Mouse (Mus musculus) liver, postnatal 0 days (tissue): ENCODE measurements around the gene Ptprq.

Source experiments
- CTCF ChIP-seq: sonication (generic); IDR thresholded peaks from 2 replicates; pipeline ENCODE4 v1.5.1; 2016; ENCODE audit warnings: antibody characterized with exemption, low read depth
- EP300 ChIP-seq: IDR thresholded peaks from 2 replicates; pipeline ENCODE4 v1.6.1; 2016; ENCODE audit warnings: antibody characterized with exemption, low read depth, mild to moderate bottlenecking

DNA sequence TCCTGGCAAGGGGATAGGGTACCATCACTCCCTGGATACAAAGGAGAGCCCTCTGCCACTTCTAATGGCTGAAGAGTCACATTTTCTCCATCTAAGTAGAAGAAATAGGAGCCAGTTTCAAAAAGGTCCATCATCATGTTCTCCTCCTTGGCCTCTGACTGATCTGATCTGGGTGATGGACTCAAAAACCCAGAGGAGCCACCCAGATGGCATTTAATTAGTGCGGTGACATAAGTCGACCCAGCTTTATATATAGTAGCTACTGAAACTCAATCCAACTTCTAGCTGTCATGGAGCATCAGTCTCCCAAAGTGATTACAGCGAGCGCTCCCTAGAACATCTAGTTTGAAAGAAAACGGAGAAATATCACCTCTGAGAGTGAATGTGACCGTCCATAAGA lies 225.3 kb downstream of the Ptprq start, which contains the start of gene Myf6:
- TF ChIP-seq CTCF = no peak
- no peak for TF ChIP-seq EP300
